Mouse (Mus musculus) hindbrain, embryonic 15.5 days (tissue): ENCODE data around the gene Mknk2. TPM values are rescaled to one million over a fixed set of nuclear protein-coding genes. Genes with fewer than 3 reads are reported as not detected.
A peak's percentile ranks its signal among the peaks of the same experiment; 100 is the strongest.

Experiments used
- ATAC-seq: fragments of 200-750 bp; cut with Nextera tagmentation; 2 replicates; pipeline ENCODE4 v1.8.0; 2017; ENCODE audit warnings: low read depth, moderate number of reproducible peaks, moderate TSS enrichment; ENCODE audit not compliant: low FRiP score
- H3K27ac ChIP-seq: fragments of 300-500 bp; sonication (generic); replicated peaks from 2 replicates; pipeline ENCODE4 v1.5.1; 2015; ENCODE audit warnings: mild to moderate bottlenecking, inconsistent platforms
- H3K27me3 ChIP-seq: fragments of 300-500 bp; sonication (generic); 2 replicates; pipeline ENCODE4 v1.6.1; 2015; ENCODE audit warnings: control low read depth, inconsistent platforms
- H3K36me3 ChIP-seq: fragments of 300-500 bp; sonication (generic); 2 replicates; pipeline ENCODE4 v1.6.1; 2015; ENCODE audit warnings: control low read depth, inconsistent platforms
- H3K4me1 ChIP-seq: fragments of 300-500 bp; sonication (generic); replicated peaks from 2 replicates; pipeline ENCODE4 v1.6.1; 2015; ENCODE audit warnings: control low read depth, inconsistent platforms
- H3K4me2 ChIP-seq: fragments of 300-500 bp; sonication (generic); 2 replicates; pipeline ENCODE4 v1.6.1; 2015; ENCODE audit warnings: moderate library complexity, mild to moderate bottlenecking, inconsistent platforms
- H3K4me3 ChIP-seq: fragments of 300-500 bp; sonication (generic); 2 replicates; pipeline ENCODE4 v1.5.1; 2015; ENCODE audit warnings: mild to moderate bottlenecking, inconsistent platforms
- H3K9ac ChIP-seq: fragments of 300-500 bp; sonication (generic); 2 replicates; pipeline ENCODE4 v1.6.1; 2015; ENCODE audit warnings: inconsistent platforms
- H3K9me3 ChIP-seq: fragments of 300-500 bp; sonication (generic); 2 replicates; pipeline ENCODE4 v1.6.1; 2016; ENCODE audit warnings: control low read depth, inconsistent platforms
- WGBS: fragments of 180-500 bp; shearing (Covaris S2); methylation state at CpG from one replicate; pipeline ENCODE4 v1.1.7; 2015; 5-methylcytosine and 5-hydroxymethylcytosine counted together
- polyA plus RNA-seq: library from polyadenylated mRNA; unstranded; fragments of >200 nt; fragmentation: Nextera tagmentation; extraction: Ambion mirVana; gene quantifications from 2 replicates; pipeline ENCODE4 v1.2.1, GENCODE M21; 2015

The Mknk2 gene
- polyA plus RNA-seq, 1 experiment from 2014 or later, result 61.0 TPM

- Histone ChIP-seq H3K27me3 (no peaks in the 10 kb centered on the region), H3K9me3 (no peaks in the 10 kb centered on the region), H3K4me1 (peaks cover 18% of the 10 kb centered on the region), H3K27ac (no peak overlapping the region), H3K9ac (no peak overlapping the region), H3K4me3 (no peak overlapping the region), H3K4me2 (no peak overlapping the region), H3K36me3 (peaks cover 41% of the 10 kb centered on the region)
- no peak for ATAC-seq
- WGBS, result 70% methylated on average over 4 of the region's 4 CpGs
Observed at GRCm38 (mm10) chr10:80665459-80665858, 12.5 kb downstream of the Mknk2 start.

DNA sequence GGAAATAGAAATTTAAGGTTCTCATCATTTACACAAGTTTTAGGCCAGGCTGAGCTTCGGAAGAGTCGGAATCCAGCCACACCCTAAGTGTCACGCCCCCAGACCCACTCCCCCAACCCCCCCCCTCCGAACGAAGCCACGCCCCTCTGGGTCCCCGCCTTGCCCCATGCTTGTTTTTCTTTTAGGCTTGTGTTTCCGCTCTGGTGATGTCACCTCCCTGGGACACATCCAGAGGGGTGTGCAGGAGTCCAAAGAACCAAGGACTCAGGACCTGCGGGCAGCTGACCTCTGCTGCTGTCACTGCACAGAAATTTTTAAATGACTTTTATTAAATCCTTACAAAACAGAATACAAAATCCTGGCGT, 12.9 kb downstream of the Mknk2 start:
- Histone ChIP-seq H3K27me3 (no peaks in the 10 kb centered on the region), H3K36me3 (peaks cover 39% of the 10 kb centered on the region), H3K4me3 (no peak overlapping the region), H3K27ac (peak overlapping the region; percentile 9; the same call in 1 of the 2 replicates), H3K4me1 (peaks cover 14% of the 10 kb centered on the region), H3K4me2 (no peak overlapping the region; the same call in 1 of the 2 replicates), H3K9ac (no peak overlapping the region), H3K9me3 (no peaks in the 10 kb centered on the region)
- 17% methylated on average over 10 of the region's 10 CpGs for WGBS
- no peak for ATAC-seq

- no peak for ATAC-seq
- no peaks in the 10 kb centered on the region for H3K9me3 ChIP-seq
- peak overlapping the region; percentile 9; the same call in 1 of the 2 replicates for H3K27ac ChIP-seq
- WGBS, result 41% methylated on average over 16 of the region's 16 CpGs
- peaks cover 34% of the 10 kb centered on the region for H3K36me3 ChIP-seq
- H3K4me1 ChIP-seq, result peaks cover 14% of the 10 kb centered on the region
- no peak overlapping the region for H3K9ac ChIP-seq
- H3K4me2 ChIP-seq, result no peak overlapping the region; the same call in 1 of the 2 replicates
- no peaks in the 10 kb centered on the region for H3K27me3 ChIP-seq
- H3K4me3 ChIP-seq, result no peak overlapping the region
Observed at GRCm38 (mm10) chr10:80664197-80665015, 13.5 kb downstream of the Mknk2 start.

GRCm38 (mm10) chr10:80663485-80664196, 14.3 kb downstream of the Mknk2 start:
- H3K27me3 ChIP-seq, result no peaks in the 10 kb centered on the region
- H3K9me3 ChIP-seq, result no peaks in the 10 kb centered on the region
- H3K36me3 ChIP-seq, result peaks cover 26% of the 10 kb centered on the region
- no peak overlapping the region for H3K4me2 ChIP-seq
- no peak overlapping the region for H3K9ac ChIP-seq
- peaks cover 16% of the 10 kb centered on the region for H3K4me1 ChIP-seq
- no peak for ATAC-seq
- no peak overlapping the region for H3K4me3 ChIP-seq
- no peak overlapping the region for H3K27ac ChIP-seq
- whole genome bisulfite sequencing, result 71% methylated on average over 5 of the region's 5 CpGs

DNA sequence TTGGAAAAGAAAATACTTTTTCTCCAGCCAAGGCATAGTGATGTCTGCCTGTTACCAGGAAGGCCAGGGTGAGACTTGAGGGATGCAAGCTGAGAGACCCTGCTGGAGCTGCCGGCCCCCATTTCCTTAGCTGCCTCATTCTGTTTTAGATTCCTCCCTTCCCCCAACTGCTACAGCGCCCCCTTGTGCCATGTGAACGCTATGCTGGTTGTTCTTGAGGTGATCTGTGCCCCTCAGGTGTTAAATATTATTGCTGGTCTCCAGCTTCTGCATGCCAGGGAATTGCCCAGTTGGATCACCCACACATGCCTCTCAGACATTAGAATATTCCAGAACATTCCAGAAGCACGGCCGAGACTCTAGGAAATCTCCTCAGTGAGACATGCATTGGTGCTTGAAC, 16.8 kb downstream of the Mknk2 start:
- no peaks in the 10 kb centered on the region for H3K9me3 ChIP-seq
- H3K36me3 ChIP-seq, result peaks cover 3% of the 10 kb centered on the region; the same call in 1 of the 2 replicates
- H3K4me2 ChIP-seq, result no peak overlapping the region
- peaks cover 21% of the 10 kb centered on the region for H3K4me1 ChIP-seq
- H3K27me3 ChIP-seq, result no peaks in the 10 kb centered on the region
- H3K9ac ChIP-seq, result no peak overlapping the region
- ATAC-seq, result no peak
- H3K4me3 ChIP-seq, result no peak overlapping the region
- 32% methylated on average over 5 of the region's 5 CpGs for WGBS
- H3K27ac ChIP-seq, result no peak overlapping the region

DNA sequence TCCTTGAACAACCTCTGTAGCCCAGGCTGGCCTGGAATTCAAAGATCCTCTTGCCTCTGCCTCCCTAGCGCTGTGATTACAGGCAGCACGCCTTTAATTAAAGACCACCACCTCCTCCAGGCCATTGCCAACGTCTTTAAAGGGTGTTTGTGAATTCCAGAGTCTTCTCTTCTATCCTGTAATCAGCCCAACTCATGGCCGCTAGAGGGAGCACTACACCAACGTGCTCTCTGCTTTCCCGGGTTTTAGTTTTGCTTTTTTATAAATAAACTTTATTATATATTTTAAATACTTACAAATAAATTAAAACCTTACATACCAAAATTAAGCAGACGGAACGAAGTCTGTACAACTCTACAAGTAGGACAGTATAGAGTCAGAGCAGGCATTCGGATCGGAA, 18.7 kb downstream of the Mknk2 start:
- Histone ChIP-seq H3K4me3 (0 out of 2 replicates have a peak overlapping the region, but pooled peaks have one; percentile 7), H3K27ac (no peak overlapping the region; the same call in 1 of the 2 replicates), H3K4me2 (peak overlapping the region; percentile 37)

DNA sequence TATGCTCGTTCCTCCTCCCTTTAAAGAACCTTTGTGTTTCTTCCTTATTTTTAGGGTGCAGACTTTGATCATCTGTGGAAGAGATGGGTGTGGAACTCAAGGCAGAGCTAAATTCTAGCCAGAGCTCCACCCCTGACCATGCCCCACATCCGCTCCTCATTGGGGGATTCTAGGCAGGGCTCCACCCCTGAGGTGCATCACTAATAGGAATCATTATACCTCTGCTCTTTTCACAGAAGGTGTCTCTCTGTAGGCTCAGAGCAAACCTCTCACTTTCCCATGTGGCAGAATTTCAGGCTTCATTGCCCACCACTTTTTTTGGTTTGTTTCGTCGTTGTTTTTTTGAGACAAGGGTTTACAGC, 19.1 kb downstream of the Mknk2 start:
- H3K9me3 ChIP-seq, result no peaks in the 10 kb centered on the region
- H3K4me2 ChIP-seq, result no peak overlapping the region
- no peaks in the 10 kb centered on the region for H3K36me3 ChIP-seq
- H3K27ac ChIP-seq, result no peak overlapping the region; the same call in 1 of the 2 replicates
- H3K9ac ChIP-seq, result no peak overlapping the region
- 59% methylated on average over 4 of the region's 4 CpGs for WGBS
- no peaks in the 10 kb centered on the region for H3K27me3 ChIP-seq
- no peak overlapping the region for H3K4me3 ChIP-seq
- ATAC-seq, result no peak
- peaks cover 26% of the 10 kb centered on the region for H3K4me1 ChIP-seq

More for the DNA sequence above, 18.7 kb downstream of the Mknk2 start:
- H3K9ac ChIP-seq, result no peak overlapping the region
- H3K36me3 ChIP-seq, result no peaks in the 10 kb centered on the region
- ATAC-seq, result no peak
- H3K9me3 ChIP-seq, result no peaks in the 10 kb centered on the region
- H3K4me1 ChIP-seq, result peaks cover 24% of the 10 kb centered on the region
- H3K27me3 ChIP-seq, result no peaks in the 10 kb centered on the region
- WGBS, result 16% methylated on average over 10 of the region's 10 CpGs

GRCm38 (mm10) chr10:80658194-80658840, 19.6 kb downstream of the Mknk2 start:
- peaks cover 31% of the 10 kb centered on the region for H3K4me1 ChIP-seq
- no peaks in the 10 kb centered on the region for H3K27me3 ChIP-seq
- no peak for ATAC-seq
- no peak overlapping the region; the same call in 1 of the 2 replicates for H3K27ac ChIP-seq
- no peak overlapping the region for H3K9ac ChIP-seq
- no peaks in the 10 kb centered on the region for H3K9me3 ChIP-seq
- H3K36me3 ChIP-seq, result no peaks in the 10 kb centered on the region
- 90% methylated on average over 14 of the region's 14 CpGs for WGBS
- H3K4me2 ChIP-seq, result no peak overlapping the region
- H3K4me3 ChIP-seq, result no peak overlapping the region

DNA sequence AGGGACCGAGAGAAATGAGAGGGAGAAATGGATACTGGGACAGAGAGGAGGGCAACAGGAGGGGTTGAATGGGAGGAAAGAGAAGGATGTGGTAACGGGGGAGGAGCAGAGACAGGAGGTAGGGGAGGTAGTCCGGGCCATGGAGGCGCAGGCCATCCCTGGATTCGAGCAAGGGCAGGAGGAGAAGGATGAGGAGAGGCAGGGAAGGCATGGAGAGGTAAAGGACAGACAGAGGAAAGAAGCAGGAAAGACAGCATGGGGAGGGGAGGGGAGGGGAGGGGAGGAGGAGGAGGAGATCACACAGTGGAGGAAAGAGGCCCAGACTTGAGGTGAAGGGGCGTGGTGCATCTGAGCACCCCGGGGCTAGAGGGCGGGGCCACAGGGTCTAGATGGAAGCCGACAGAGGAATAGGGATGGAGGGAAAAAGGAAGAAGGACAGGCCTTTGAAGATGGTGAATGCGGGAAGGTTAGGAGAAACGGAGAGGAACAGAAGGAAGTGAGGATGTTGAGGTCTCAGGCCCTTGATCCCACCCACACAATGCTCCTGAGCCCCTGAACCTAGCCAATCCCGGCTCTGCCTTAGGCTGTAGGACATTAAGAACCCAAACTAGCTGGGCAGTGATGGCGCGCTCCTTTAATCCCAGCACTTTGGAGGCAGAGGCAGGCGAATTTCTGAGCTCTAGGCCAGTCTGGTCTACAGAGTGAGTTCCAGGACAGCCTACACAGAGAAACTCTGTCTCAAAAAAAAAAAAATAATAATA, 20.9 kb downstream of the Mknk2 start, which contains the start of gene Btbd2:
Gene Btbd2, minus strand, starts transcription at position 209 of the 761 bp plus-strand sequence.
- Histone ChIP-seq H3K4me3 (peak within 1 kb of the TSS; percentile 80), H3K36me3 (0 out of 2 replicates have a peak, but pooled peaks cover under 1% of the 10 kb centered on the region), H3K27me3 (no peaks in the 10 kb centered on the region), H3K4me1 (peaks cover 38% of the 10 kb centered on the region), H3K27ac (peak within 1 kb of the TSS; percentile 94), H3K9me3 (no peaks in the 10 kb centered on the region), H3K4me2 (peak within 1 kb of the TSS; percentile 86), H3K9ac (peak within 1 kb of the TSS; percentile 93)
- peak; percentile 59 for ATAC-seq
- 25% methylated on average over 15 of the region's 15 CpGs for WGBS

DNA sequence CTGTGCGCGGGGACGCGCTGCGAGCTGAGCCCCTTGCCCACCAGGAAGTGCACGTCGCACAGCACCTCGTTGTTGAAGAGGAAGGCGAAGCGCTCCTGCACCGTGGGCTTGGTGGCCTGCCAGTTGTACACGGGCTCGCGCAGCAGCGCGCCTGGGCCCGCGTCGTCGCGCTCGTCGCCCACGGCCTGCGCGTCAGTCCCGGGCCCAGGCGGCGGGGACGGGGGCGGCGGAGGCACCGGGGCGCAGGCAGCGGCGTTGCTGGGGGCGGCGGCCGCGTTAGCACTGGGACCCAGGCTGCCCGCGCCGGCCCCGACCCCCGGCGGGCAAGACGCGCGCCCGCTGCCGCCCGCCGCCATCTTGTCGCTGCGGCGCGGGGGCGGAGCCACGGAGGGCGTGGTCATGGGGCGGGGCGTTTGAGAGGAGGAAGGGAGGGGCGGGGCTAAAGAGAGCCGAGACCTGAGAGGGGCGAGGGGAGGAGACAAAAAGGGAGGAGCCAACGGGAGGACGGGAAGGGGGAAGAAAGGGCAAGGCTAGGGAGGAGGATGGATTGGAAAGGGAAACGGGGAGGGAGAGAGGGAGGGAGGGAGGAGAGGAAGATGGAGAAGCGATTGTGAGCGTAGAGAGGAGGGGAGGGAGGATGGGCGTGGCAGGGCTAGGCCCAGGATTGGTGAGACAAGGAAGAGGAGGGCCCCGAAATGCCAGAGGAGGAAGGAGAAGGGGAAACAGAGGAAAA, 21.6 kb downstream of the Mknk2 start:
- Histone ChIP-seq H3K4me3 (peak overlapping the region; percentile 80), H3K4me1 (peaks cover 38% of the 10 kb centered on the region), H3K27me3 (no peaks in the 10 kb centered on the region), H3K27ac (peak overlapping the region; percentile 94), H3K4me2 (peak overlapping the region; percentile 86), H3K9me3 (no peaks in the 10 kb centered on the region), H3K36me3 (0 out of 2 replicates have a peak, but pooled peaks cover 3% of the 10 kb centered on the region), H3K9ac (peak overlapping the region; percentile 93)
- 2% methylated on average over 60 of the region's 72 CpGs for WGBS
- ATAC-seq, result peak; percentile 91
